ENCODE assay signal across 28 mouse cellular contexts in the genomic region with DNA sequence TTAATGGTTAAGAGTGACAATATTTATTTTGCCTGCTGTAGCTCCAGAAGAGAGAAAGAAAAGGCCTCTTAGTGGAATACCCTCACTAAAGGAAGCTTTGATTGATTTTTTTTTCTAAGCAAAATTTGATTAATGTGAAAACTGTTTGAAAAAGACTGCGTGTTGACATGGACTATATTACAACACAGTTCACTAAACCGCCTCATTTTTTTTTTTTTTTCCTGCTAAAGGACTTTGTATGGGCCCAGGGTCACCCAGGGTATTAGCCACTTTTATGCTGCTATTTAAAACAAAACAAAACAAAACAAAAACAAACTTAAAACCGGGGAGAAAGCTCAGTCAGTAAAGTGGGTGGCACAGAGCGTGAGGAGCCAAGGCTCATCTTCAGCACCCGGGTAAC.
"Had no signal": no experiment of that assay in that cellular context is flagged by ENCODE, and none has a peak within 500 bp of the region (broad histone marks: within the 10 kb centered on the region; RNA-seq: fewer than 3 reads in every experiment).

No protein-coding gene starts in this region.

- H3K36me3 ChIP-seq: limb, embryonic 10.5 days; limb, embryonic 12.5 days; limb, embryonic 13.5 days; limb, embryonic 15.5 days; liver, embryonic 12.5 days; liver, embryonic 13.5 days; liver, embryonic 15.5 days; lung, embryonic 15.5 days; midbrain, embryonic 10.5 days; midbrain, embryonic 12.5 days; midbrain, embryonic 13.5 days; midbrain, embryonic 15.5 days; neural tube, embryonic 12.5 days had no signal

- H3K27me3 ChIP-seq: limb, embryonic 12.5 days; limb, embryonic 13.5 days; limb, embryonic 15.5 days; liver, embryonic 12.5 days; liver, embryonic 13.5 days; liver, embryonic 15.5 days; lung, embryonic 15.5 days; megakaryocyte, embryonic 14.5 days; midbrain, embryonic 12.5 days; midbrain, embryonic 13.5 days; midbrain, embryonic 15.5 days; neural tube, embryonic 12.5 days had no signal

- H3K4me3 ChIP-seq: left cerebral cortex, adult 2 months; limb, embryonic 10.5 days; limb, embryonic 12.5 days; limb, embryonic 13.5 days; limb, embryonic 15.5 days; liver, embryonic 12.5 days; liver, embryonic 13.5 days; liver, embryonic 15.5 days; lung, embryonic 15.5 days; megakaryocyte, embryonic 14.5 days; midbrain, embryonic 10.5 days; midbrain, embryonic 12.5 days; midbrain, embryonic 13.5 days; midbrain, embryonic 15.5 days; myocyte; neural tube, embryonic 12.5 days had no signal

- H3K9ac ChIP-seq: limb, embryonic 12.5 days; limb, embryonic 13.5 days; limb, embryonic 15.5 days; liver, embryonic 12.5 days; liver, embryonic 13.5 days; liver, embryonic 14.5 days; liver, embryonic 15.5 days; liver, postnatal 0 days; lung, embryonic 14.5 days; lung, embryonic 15.5 days; midbrain, embryonic 12.5 days; midbrain, embryonic 13.5 days; midbrain, embryonic 15.5 days; neural tube, embryonic 12.5 days had no signal

- H3K27ac ChIP-seq: left cerebral cortex, adult 2 months; limb, embryonic 10.5 days; limb, embryonic 12.5 days; limb, embryonic 13.5 days; limb, embryonic 15.5 days; liver, embryonic 12.5 days; liver, embryonic 13.5 days; liver, embryonic 14.5 days; liver, embryonic 15.5 days; lung, embryonic 15.5 days; macrophage; midbrain, embryonic 10.5 days; midbrain, embryonic 12.5 days; midbrain, embryonic 13.5 days; midbrain, embryonic 15.5 days; neural tube, embryonic 12.5 days had no signal

- H3K4me1 ChIP-seq: limb, embryonic 10.5 days; limb, embryonic 12.5 days; limb, embryonic 13.5 days; limb, embryonic 15.5 days; liver, embryonic 12.5 days; liver, embryonic 13.5 days; liver, embryonic 15.5 days; lung, embryonic 15.5 days; megakaryocyte, embryonic 14.5 days; midbrain, embryonic 10.5 days; midbrain, embryonic 12.5 days; midbrain, embryonic 13.5 days; midbrain, embryonic 15.5 days; neural tube, embryonic 12.5 days had no signal

- DNase-seq: left cerebral cortex, postnatal 4 days; liver, embryonic 13.5 days; liver, postnatal 0 days; lung, adult 18-20 months; lung, adult 2 months; lung, embryonic 14.5 days; lung, postnatal 10 days; lung, postnatal 14 days; lung, postnatal 36 days; lung, postnatal 4 days; midbrain, embryonic 14.5 days had no signal
